Mouse (Mus musculus) liver, adult 2 months (tissue): ENCODE measurements around the gene Cd69.

Experiments
- CTCF ChIP-seq: fragments of 200-500 bp; IDR thresholded peaks from 2 replicates; pipeline ENCODE4 v1.5.1; 2011; ENCODE audit warnings: low read depth, low read length, control low read depth
- POLR2A ChIP-seq: fragments of 200-500 bp; IDR thresholded peaks from 2 replicates; pipeline ENCODE4 v1.6.1; 2011; ENCODE audit warnings: low read length, control low read depth; ENCODE audit not compliant: insufficient read depth; ENCODE audit errors: extremely low read depth

GRCm38 (mm10) chr6:129273662-129274061, 1.6 kb downstream of the Cd69 start:
- TF ChIP-seq CTCF = no peak
- TF ChIP-seq POLR2A = no peak
